Mouse (Mus musculus): Measurements from ENCODE around the gene Cdiptos. TPM values are rescaled to one million over a fixed set of nuclear protein-coding genes. Genes with fewer than 3 reads are reported as not detected.
A peak's percentile ranks its signal among the peaks of the same experiment; 100 is the strongest.

Cdiptos gene
- total RNA-seq, 1 experiment from 2014 or later = 2.2 TPM

DNA sequence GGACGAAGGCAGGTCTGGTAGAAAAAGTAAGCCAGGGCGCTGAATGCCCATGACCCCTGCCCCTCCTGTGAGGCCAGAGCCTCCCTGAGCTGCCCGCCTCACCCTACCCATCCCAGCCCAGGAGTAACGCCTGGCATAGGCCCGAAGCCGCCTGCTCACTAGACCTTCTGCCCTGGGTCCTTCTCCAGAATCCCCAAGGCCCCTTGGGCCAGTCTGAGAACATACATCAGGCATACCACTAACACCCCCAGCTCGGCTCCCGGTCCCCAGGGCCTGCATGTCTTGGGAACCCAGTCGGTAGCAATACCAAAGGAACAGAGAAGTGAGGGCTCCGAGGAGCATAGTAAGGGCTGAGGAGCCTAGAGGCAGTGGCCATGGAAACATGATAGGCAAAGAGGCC is 27.3 kb downstream of the Cdiptos start:
- ATAC-seq (ENCODE audit: extremely low read depth, insufficient number of reproducible peaks, low FRiP score, poor library complexity, severe bottlenecking) = no peak

DNA sequence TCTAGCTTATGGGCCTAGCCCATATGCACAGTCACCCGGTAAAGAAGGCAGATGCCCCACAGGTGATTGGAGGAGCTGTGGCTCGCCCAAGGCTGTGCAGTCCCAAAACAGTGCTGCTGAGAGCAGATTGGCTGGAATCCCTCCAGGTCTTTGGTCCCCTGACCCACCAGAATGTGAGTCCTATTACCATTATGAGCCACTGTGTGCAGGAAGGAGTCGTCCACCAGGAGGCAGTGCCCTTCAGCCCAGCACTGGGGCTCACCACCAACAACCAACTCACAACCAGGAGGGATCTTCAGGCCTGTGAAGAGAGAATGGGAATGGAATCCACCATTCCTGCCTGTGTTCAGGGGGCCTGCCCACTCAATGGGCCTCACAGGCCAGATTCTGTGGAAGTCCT is 29.4 kb downstream of the Cdiptos start:
- peak; percentile 31; the same call in 1 of the 2 replicates for ATAC-seq (ENCODE audit: extremely low read depth, insufficient number of reproducible peaks, low FRiP score, poor library complexity, severe bottlenecking)

DNA sequence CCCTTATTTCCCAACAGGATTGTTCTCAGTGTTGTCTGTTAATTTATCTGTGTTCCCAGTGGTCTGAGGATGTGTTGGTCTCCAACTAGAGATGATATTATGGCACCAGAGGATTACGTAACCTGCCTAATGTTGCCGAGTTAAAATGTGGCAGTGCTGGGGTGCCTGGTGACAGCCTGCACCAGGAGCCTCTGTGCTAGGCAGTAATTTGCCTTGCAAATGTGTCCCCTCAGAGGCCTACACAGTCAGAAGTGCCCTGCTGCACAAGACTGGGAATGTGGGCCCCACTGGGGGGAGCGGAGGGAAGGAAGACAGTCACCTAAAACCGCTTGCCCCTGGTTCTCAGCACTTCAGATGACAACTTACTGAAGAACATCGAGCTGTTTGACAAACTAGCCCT is 34.1 kb downstream of the Cdiptos start:
- no peak for ATAC-seq (ENCODE audit: extremely low read depth, insufficient number of reproducible peaks, low FRiP score, poor library complexity, severe bottlenecking)

DNA sequence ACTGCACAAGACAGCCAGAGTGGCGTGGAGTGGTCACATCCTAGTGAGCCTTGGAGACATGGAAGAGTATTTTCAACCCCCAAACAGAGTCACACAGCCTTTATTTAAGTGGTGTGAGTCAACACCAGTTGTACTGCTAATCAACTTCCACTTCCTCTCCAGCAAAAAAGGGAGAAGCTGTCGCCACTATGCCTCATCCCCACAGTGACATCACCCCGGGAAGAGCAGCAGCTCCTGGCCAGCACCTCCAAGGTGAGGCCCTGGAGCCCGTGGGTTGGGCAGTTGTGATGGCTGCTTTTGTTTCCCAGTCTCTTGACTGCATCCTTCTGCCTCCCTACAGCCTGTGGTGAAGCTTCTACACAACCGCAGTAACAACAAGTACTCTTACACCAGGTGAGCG is 34.7 kb downstream of the Cdiptos start:
- no peak for ATAC-seq (ENCODE audit: extremely low read depth, insufficient number of reproducible peaks, low FRiP score, poor library complexity, severe bottlenecking)

DNA sequence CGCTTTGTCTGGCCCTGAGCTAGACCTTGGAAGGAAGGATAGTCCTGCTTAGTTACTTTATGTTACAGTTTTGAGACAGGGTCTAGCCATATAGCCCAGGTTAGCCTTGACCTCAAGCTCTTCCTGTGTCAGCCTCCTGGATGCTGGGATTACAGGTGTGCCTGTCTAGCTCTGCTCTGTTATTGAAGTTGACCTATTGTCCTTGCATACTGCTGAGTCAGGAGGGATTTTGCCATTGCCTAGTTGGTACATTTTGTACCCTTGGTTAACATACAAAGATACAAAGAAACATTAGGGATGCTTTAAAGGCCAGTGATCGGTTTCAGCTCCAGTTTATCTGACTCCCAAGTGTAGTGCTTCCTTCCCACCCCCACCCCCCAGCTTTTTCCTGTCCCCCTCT is 43.2 kb downstream of the Cdiptos start:
- no peak for ATAC-seq (ENCODE audit: extremely low read depth, insufficient number of reproducible peaks, low FRiP score, poor library complexity, severe bottlenecking)

DNA sequence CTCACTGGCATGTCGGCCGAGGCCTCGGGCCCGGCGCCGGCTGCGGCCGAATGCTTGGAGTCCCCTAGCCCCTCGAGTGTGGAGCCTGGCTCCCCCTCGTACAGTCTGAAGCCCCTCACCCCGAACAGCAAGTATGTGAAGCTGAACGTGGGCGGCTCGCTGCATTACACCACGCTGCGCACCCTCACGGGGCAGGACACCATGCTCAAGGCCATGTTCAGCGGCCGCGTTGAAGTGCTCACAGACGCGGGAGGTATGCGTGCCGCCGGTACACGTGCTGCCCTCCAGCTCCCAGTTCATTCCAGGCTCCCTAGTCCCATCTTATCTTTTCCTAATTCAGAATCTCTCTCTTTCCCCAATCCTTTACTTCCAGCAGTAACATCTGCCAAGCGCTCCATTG is 46.9 kb downstream of the Cdiptos start:
- no peak for ATAC-seq (ENCODE audit: extremely low read depth, insufficient number of reproducible peaks, low FRiP score, poor library complexity, severe bottlenecking)

DNA sequence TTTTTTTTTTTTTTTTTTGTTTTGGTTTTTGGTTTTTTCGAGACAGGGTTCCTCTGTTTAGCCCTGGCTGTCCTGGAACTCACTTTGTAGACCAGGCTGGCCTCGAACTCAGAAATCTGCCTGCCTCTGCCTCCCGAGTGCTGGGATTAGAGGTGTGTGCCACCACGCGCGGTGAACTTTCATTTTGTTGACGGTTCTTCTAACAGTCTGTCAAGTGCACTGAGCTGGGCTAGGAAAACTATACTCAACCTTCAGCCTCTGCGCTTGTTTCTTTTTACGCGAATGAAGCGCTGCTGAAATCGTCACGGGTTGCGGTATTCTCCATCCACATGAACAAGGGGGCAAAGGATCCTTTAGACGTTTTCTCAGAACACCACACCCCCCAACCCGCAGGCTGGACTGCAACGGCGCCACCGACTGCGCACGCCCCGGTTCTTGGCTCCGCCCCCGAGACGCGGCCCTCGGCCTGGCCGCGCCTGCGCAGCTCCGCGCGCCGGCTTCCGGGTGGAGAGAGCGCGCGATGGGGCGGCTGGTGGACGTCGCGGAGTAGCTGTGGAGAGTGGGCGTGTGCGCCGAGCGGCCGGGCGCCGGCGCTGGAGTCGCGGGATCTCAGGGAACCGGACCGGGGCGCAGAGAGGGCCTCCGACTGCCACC is 47.4 kb downstream of the Cdiptos start, which contains the start of gene Kctd13:
TSS of gene Kctd13 (plus strand) at position 496 of the 654 bp plus-strand sequence.
- ATAC-seq (ENCODE audit: extremely low read depth, insufficient number of reproducible peaks, low FRiP score, poor library complexity, severe bottlenecking) = peak; percentile 80

DNA sequence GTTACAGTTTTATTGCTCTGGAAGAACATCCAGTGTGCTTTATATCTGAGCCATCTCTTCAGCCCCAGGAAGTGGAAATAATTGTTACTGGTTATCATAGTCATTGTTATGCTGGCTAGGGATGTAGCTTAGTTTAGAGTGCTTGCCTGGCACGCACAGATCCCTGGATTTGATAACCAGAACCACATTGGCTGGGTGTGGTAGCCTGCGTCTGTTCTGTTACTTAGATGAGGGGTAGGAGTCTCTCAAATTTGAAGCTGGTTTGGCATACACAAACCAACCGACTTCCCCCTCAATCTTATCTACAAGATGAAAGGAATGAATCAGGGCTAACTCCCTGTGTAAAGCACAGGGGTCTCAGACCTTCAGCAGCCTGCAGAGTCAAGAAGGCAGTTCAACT is 49.6 kb downstream of the Cdiptos start:
- ATAC-seq (ENCODE audit: extremely low read depth, insufficient number of reproducible peaks, low FRiP score, poor library complexity, severe bottlenecking) = no peak

DNA sequence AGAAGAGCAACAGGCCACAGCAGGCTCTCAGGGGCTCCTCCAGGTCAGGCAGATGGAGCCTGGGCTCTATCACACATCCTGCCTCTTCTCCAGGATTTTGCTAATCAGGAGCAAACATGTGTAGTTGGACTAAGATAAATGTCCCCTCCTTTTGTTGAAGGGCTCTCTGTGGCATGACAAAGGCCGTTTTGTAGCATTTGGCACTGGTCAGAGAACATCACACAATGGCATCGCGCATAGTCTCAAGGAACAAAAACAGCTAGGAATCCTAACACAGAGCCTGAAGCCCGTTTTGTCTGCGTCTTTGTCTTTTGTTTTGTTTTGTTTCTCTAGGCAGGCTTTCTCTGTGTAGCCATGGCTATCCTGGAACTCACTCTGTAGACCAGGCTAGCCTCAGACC is 51.9 kb downstream of the Cdiptos start:
- ATAC-seq (ENCODE audit: extremely low read depth, insufficient number of reproducible peaks, low FRiP score, poor library complexity, severe bottlenecking) = no peak

DNA sequence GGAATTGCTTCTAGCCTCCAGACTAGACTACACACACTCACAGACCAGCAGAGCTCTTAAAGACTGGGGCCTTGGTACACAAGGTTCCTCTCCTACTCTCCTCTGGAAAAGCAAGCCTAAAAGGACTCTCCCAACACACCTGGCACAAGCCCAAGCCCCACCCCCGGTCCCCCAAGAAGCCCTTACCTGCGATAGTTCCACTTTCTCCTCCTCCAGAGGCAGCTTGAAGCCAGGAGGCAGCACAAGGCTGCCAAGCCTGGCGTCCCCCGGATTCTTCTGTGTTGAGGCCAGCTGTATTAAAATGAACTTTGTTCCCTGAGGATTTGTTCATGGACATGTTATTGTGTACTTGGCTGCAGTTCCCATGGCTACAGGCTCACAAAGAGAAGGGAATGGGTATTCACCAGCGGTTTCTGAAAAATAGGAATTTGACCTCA is 53.3 kb downstream of the Cdiptos start, which contains the start of gene Tmem219:
TSS of gene Tmem219 (minus strand) at position 294 of the 437 bp plus-strand sequence.
- ATAC-seq (ENCODE audit: extremely low read depth, insufficient number of reproducible peaks, low FRiP score, poor library complexity, severe bottlenecking) = no peak

Other genes with a start within 250 kb of the Cdiptos start
- 48.8 and 51.2 TPM in 2 replicates for gene Mapk3, start 216.5 kb downstream of the Cdiptos start, total RNA-seq (2017)
- 25.8 and 26.5 TPM in 2 replicates for gene Gdpd3, start 209.8 kb downstream of the Cdiptos start, total RNA-seq (2017)
- 367 and 379 TPM in 2 replicates for gene Ypel3, start 199.1 kb downstream of the Cdiptos start, total RNA-seq (2017)
- gene Tbx6, start 194.6 kb downstream of the Cdiptos start, total RNA-seq (2017) = 14.4 and 19.8 TPM in 2 replicates
- 210 and 221 TPM in 2 replicates for gene Ppp4c, start 183.6 kb downstream of the Cdiptos start, total RNA-seq (2017)
- not detected in 2 replicates for gene Fam57b, start 178.4 kb downstream of the Cdiptos start, total RNA-seq (2017)
- not detected in 2 replicates for gene 4930451I11Rik, start 144.5 kb downstream of the Cdiptos start, total RNA-seq (2017)
- gene Doc2a, start 128.7 kb downstream of the Cdiptos start, total RNA-seq (2017) = not detected in 2 replicates
- 37.7 and 46.2 TPM in 2 replicates for gene Hirip3, start 114.1 kb downstream of the Cdiptos start, total RNA-seq (2017)
- gene Ino80e, start 113.7 kb downstream of the Cdiptos start, total RNA-seq (2017) = 44.6 and 46.8 TPM in 2 replicates
- gene Taok2, start 91.4 kb downstream of the Cdiptos start, total RNA-seq (2017) = 73.7 and 93.1 TPM in 2 replicates
- gene Tmem219, start 53.2 kb downstream of the Cdiptos start, total RNA-seq (2017) = 32.3 and 32.6 TPM in 2 replicates
- gene Kctd13, start 47.2 kb downstream of the Cdiptos start, total RNA-seq (2017) = 29.1 and 32.8 TPM in 2 replicates
- gene Asphd1, start 26.5 kb downstream of the Cdiptos start, total RNA-seq (2017) = not detected in 2 replicates
- 1.7 and 2.9 TPM in 2 replicates for gene Sez6l2, start 25.5 kb downstream of the Cdiptos start, total RNA-seq (2017)
- gene Cdipt, start 184 bp downstream of the Cdiptos start, total RNA-seq (2017) = 59.1 and 66.1 TPM in 2 replicates
- gene Mvp, start 38.5 kb upstream of the Cdiptos start, total RNA-seq (2017) = 106 and 110 TPM in 2 replicates
- 8.4 and 32.4 TPM in 2 replicates for gene Pagr1b, start 40.4 kb upstream of the Cdiptos start, total RNA-seq (2017)
- 33.3 and 49.8 TPM in 2 replicates for gene Pagr1a, start 41.3 kb upstream of the Cdiptos start, total RNA-seq (2017)
- 22.7 and 34.7 TPM in 2 replicates for gene Gm42742, start 45.0 kb upstream of the Cdiptos start, total RNA-seq (2017)
- gene Prrt2, start 45.1 kb upstream of the Cdiptos start, total RNA-seq (2017) = 2.6 TPM in 1 of 2 replicates, not detected in the other
- gene Maz, start 50.9 kb upstream of the Cdiptos start, total RNA-seq (2017) = 49.3 and 57.7 TPM in 2 replicates
- gene Kif22, start 66.4 kb upstream of the Cdiptos start, total RNA-seq (2017) = 1.4 and 2.1 TPM in 2 replicates
- gene Zg16, start 111.2 kb upstream of the Cdiptos start, total RNA-seq (2017) = 2.1 TPM in 1 of 2 replicates, not detected in the other
- 156 and 166 TPM in 2 replicates for gene AI467606, start 115.3 kb upstream of the Cdiptos start, total RNA-seq (2017)
- gene Qprt, start 146.1 kb upstream of the Cdiptos start, total RNA-seq (2017) = 1.4 and 3.8 TPM in 2 replicates
- gene Spn, start 161.7 kb upstream of the Cdiptos start, total RNA-seq (2017) = 66.1 and 71.7 TPM in 2 replicates
- gene Cd2bp2, start 220.0 kb upstream of the Cdiptos start, total RNA-seq (2017) = 54.4 and 58.3 TPM in 2 replicates
- 92.2 and 99.7 TPM in 2 replicates for gene Tbc1d10b, start 232.4 kb upstream of the Cdiptos start, total RNA-seq (2017)
- gene Mylpf, start 232.8 kb upstream of the Cdiptos start, total RNA-seq (2017) = 8.6 and 10.9 TPM in 2 replicates

Measured in neutrophil, adult 5-6 weeks (primary cell).